Mouse (Mus musculus): Measurements from ENCODE around the gene Trpc7.

- TF ChIP-seq MAFK (IDR thresholded peaks at IDR 0.05; ENCODE audit: insufficient read depth, low read depth, low read length) (no peak), HCFC1 (IDR thresholded peaks at IDR 0.05; ENCODE audit: borderline replicate concordance, insufficient read depth, low read length) (no peak), CHD2 (IDR thresholded peaks at IDR 0.05; ENCODE audit: low read depth, low read length) (no peak), ZC3H11A (IDR thresholded peaks at IDR 0.05; ENCODE audit: borderline replicate concordance, low read depth, low read length) (no peak), ZNF384 (IDR thresholded peaks at IDR 0.05; ENCODE audit: low read depth, low read length) (no peak)
Observed at GRCm38 (mm10) chr13:56772592-56772991, 123.2 kb downstream of the Trpc7 start.

All from ES-E14 (cell line).